Mouse (Mus musculus) embryonic facial prominence, embryonic 14.5 days (tissue): Measurements from ENCODE around the gene Rabep1. TPM values are rescaled to one million over a fixed set of nuclear protein-coding genes. Genes with fewer than 3 reads are reported as not detected.
A peak's percentile ranks its signal among the peaks of the same experiment; 100 is the strongest.

Experiments
- ATAC-seq: fragments of 200-750 bp; cut with Nextera tagmentation; 2 replicates; pipeline ENCODE4 v1.8.0; 2017; ENCODE audit warnings: low read depth, moderate number of reproducible peaks, moderate TSS enrichment
- DNase-seq: peaks from one replicate; pipeline ENCODE4 v3.0.0-alpha.2; 2015; ENCODE audit warnings: low spot score
- H3K27ac ChIP-seq: fragments of 300-500 bp; sonication (generic); replicated peaks from 2 replicates; pipeline ENCODE4 v1.5.1; 2014; ENCODE audit warnings: low read depth, mild to moderate bottlenecking, low read length, moderate library complexity
- H3K27me3 ChIP-seq: fragments of 300-500 bp; sonication (generic); replicated peaks from 2 replicates; pipeline ENCODE4 v1.6.1; 2014; ENCODE audit warnings: low read length; ENCODE audit not compliant: control insufficient read depth, insufficient read depth
- H3K36me3 ChIP-seq: fragments of 300-500 bp; sonication (generic); 2 replicates; pipeline ENCODE4 v1.6.1; 2014; ENCODE audit warnings: low read length, mixed read lengths; ENCODE audit not compliant: control insufficient read depth, insufficient read depth
- H3K4me1 ChIP-seq: fragments of 300-500 bp; sonication (generic); 2 replicates; pipeline ENCODE4 v1.6.1; 2014; ENCODE audit warnings: antibody characterized with exemption, low read length; ENCODE audit not compliant: control insufficient read depth, insufficient read depth
- H3K4me2 ChIP-seq: fragments of 300-500 bp; sonication (generic); 2 replicates; pipeline ENCODE4 v1.6.1; 2014; ENCODE audit warnings: low read depth, mild to moderate bottlenecking, low read length, moderate library complexity, mixed read lengths
- H3K4me3 ChIP-seq: fragments of 300-500 bp; sonication (generic); 2 replicates; pipeline ENCODE4 v1.5.1; 2014; ENCODE audit warnings: low read depth, mild to moderate bottlenecking, low read length
- H3K9ac ChIP-seq: fragments of 300-500 bp; sonication (generic); 2 replicates; pipeline ENCODE4 v1.6.1; 2014; ENCODE audit warnings: low read depth, mild to moderate bottlenecking, low read length, moderate library complexity, mixed read lengths
- H3K9me3 ChIP-seq: fragments of 300-500 bp; sonication (generic); 2 replicates; pipeline ENCODE4 v1.6.1; 2016; ENCODE audit warnings: low read length; ENCODE audit not compliant: control insufficient read depth
- WGBS: fragments of 180-500 bp; shearing (Covaris S2); extraction: QIAGEN DNeasy Blood & Tissue Kit; methylation state at CpG from one replicate; pipeline ENCODE4 v1.1.7; 2014; 5-methylcytosine and 5-hydroxymethylcytosine counted together
- polyA plus RNA-seq: library from polyadenylated mRNA; unstranded; fragments of >200 nt; fragmentation: Nextera tagmentation; extraction: Ambion mirVana; gene quantifications from 2 replicates; pipeline ENCODE4 v1.2.1, GENCODE M21; 2014

Rabep1 gene
- polyA plus RNA-seq, 1 experiment from 2014 or later: 31.8 TPM

- no peaks in the 10 kb centered on the region for H3K9me3 ChIP-seq
- H3K4me1 ChIP-seq: 0 out of 2 replicates have a peak, but pooled peaks cover 3% of the 10 kb centered on the region
- H3K27me3 ChIP-seq: no peaks in the 10 kb centered on the region
- H3K9ac ChIP-seq: no peak overlapping the region
- no peak overlapping the region for H3K27ac ChIP-seq
- H3K4me3 ChIP-seq: no peak overlapping the region
- no peak overlapping the region for H3K4me2 ChIP-seq
- ATAC-seq (peak; percentile 41; the same call in 1 of the 2 replicates), DNase-seq (peak; percentile 51)
- 40% methylated on average over 17 of the region's 17 CpGs for WGBS
- H3K36me3 ChIP-seq: no peaks in the 10 kb centered on the region
Observed at GRCm38 (mm10) chr11:70821728-70822591, 22.6 kb upstream of the Rabep1 start.

DNA sequence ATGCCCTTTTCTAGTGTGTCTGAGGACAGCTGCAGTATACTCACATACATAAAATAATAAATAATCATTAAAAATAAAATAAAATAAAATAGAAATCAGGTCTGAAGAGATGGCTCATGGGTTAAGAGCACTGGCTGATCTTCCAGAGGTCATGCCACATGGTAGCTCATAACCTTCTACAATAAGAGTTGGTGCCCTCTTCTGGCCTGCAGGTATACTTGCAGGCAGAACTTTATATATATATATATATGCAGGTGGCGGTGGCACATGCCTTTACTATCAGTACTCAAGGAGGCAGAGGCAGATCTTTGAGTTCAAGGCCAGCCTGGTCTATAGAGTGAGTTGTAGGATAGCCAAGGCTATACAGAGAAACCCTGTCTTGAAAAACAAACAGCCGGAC is 18.4 kb upstream of the Rabep1 start:
- no peak overlapping the region for H3K4me3 ChIP-seq
- H3K27me3 ChIP-seq: no peaks in the 10 kb centered on the region
- no peak overlapping the region for H3K4me2 ChIP-seq
- H3K4me1 ChIP-seq: 0 out of 2 replicates have a peak, but pooled peaks cover 3% of the 10 kb centered on the region
- DNase-seq (no peak), ATAC-seq (no peak)
- H3K9ac ChIP-seq: no peak overlapping the region
- H3K9me3 ChIP-seq: no peaks in the 10 kb centered on the region
- H3K36me3 ChIP-seq: no peaks in the 10 kb centered on the region
- 79% methylated on average over 2 of the region's 2 CpGs for WGBS
- no peak overlapping the region for H3K27ac ChIP-seq

GRCm38 (mm10) chr11:70828975-70829615 is 15.5 kb upstream of the Rabep1 start:
- Histone ChIP-seq H3K36me3 (no peaks in the 10 kb centered on the region), H3K4me1 (no peaks in the 10 kb centered on the region), H3K9ac (no peak overlapping the region), H3K4me3 (no peak overlapping the region), H3K27me3 (no peaks in the 10 kb centered on the region), H3K9me3 (no peaks in the 10 kb centered on the region), H3K27ac (no peak overlapping the region), H3K4me2 (no peak overlapping the region)
- ATAC-seq (no peak), DNase-seq (peak; percentile 19)
- WGBS: 48% methylated on average over 11 of the region's 11 CpGs

GRCm38 (mm10) chr11:70831201-70831600 is 13.4 kb upstream of the Rabep1 start:
- Histone ChIP-seq H3K9me3 (no peaks in the 10 kb centered on the region), H3K4me1 (no peaks in the 10 kb centered on the region), H3K4me3 (no peak overlapping the region), H3K36me3 (no peaks in the 10 kb centered on the region), H3K9ac (no peak overlapping the region), H3K27me3 (no peaks in the 10 kb centered on the region), H3K4me2 (no peak overlapping the region), H3K27ac (no peak overlapping the region)
- 57% methylated on average over 3 of the region's 3 CpGs for WGBS
- no peak for DNase-seq
- ATAC-seq: no peak

GRCm38 (mm10) chr11:70833408-70833807 is 11.2 kb upstream of the Rabep1 start:
- Histone ChIP-seq H3K36me3 (no peaks in the 10 kb centered on the region), H3K27me3 (no peaks in the 10 kb centered on the region), H3K4me1 (no peaks in the 10 kb centered on the region), H3K4me2 (no peak overlapping the region), H3K27ac (no peak overlapping the region), H3K9ac (no peak overlapping the region), H3K4me3 (no peak overlapping the region), H3K9me3 (no peaks in the 10 kb centered on the region)
- ATAC-seq (no peak), DNase-seq (no peak)

DNA sequence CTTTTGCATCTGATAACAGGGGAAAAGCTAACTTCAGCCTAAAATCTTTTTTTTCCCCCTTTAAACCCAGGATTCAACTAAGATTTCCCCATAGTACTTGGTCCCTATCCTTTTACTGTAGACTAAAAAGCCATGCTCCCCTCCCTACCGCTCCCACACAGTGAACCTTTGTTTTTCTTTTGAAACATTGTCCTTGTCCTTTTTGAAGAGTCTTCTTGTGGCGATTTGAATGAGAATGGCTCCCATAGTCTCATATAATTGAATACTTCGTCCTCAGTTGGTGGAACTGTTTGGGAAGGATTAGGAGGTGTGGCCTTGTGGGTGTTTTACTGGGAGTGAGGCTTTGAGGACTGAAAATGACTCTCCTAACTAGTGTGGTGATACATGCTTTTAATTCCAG is 10.7 kb upstream of the Rabep1 start:
- Histone ChIP-seq H3K9ac (no peak overlapping the region), H3K36me3 (no peaks in the 10 kb centered on the region), H3K9me3 (no peaks in the 10 kb centered on the region), H3K4me1 (no peaks in the 10 kb centered on the region), H3K4me3 (no peak overlapping the region), H3K27ac (no peak overlapping the region), H3K4me2 (no peak overlapping the region), H3K27me3 (no peaks in the 10 kb centered on the region)
- DNase-seq: no peak
- ATAC-seq: no peak
- WGBS: 73% methylated on average over 3 of the region's 3 CpGs

- ATAC-seq (peak; percentile 37; the same call in 1 of the 2 replicates), DNase-seq (peak; percentile 52)
- Histone ChIP-seq H3K4me1 (no peaks in the 10 kb centered on the region), H3K36me3 (no peaks in the 10 kb centered on the region), H3K4me2 (no peak overlapping the region), H3K27ac (no peak overlapping the region), H3K9ac (no peak overlapping the region), H3K27me3 (no peaks in the 10 kb centered on the region), H3K9me3 (no peaks in the 10 kb centered on the region), H3K4me3 (no peak overlapping the region)
- WGBS: 54% methylated on average over 6 of the region's 6 CpGs
Observed at GRCm38 (mm10) chr11:70835381-70835831, 9.2 kb upstream of the Rabep1 start.

- ATAC-seq (no peak), DNase-seq (no peak)
- Histone ChIP-seq H3K9me3 (no peaks in the 10 kb centered on the region), H3K27ac (no peak overlapping the region), H3K4me2 (no peak overlapping the region), H3K4me3 (no peak overlapping the region), H3K9ac (no peak overlapping the region), H3K27me3 (no peaks in the 10 kb centered on the region), H3K4me1 (no peaks in the 10 kb centered on the region), H3K36me3 (no peaks in the 10 kb centered on the region)
- WGBS: 94% methylated on average over 3 of the region's 3 CpGs
Observed at GRCm38 (mm10) chr11:70837031-70837430, 7.5 kb upstream of the Rabep1 start.
